Mouse (Mus musculus) NIH3T3 (cell line): ENCODE data around the gene Proser3.

ENCODE experiments used
- DNase-seq: peaks from one replicate; pipeline ENCODE4 v3.0.0-alpha.2; 2012; ENCODE audit warnings: low read depth

The Proser3 gene

GRCm38 (mm10) chr7:30490251-30490956 is 61.7 kb downstream of the Proser3 start:
- peak; percentile 72 for DNase-seq
